Mouse (Mus musculus) brain, embryonic 18.5 days (tissue): ENCODE measurements around the gene Rwdd4a.
A peak's percentile ranks its signal among the peaks of the same experiment; 100 is the strongest.

ENCODE experiments used
- DNase-seq: peaks from one replicate; pipeline ENCODE4 v3.0.0-alpha.2; 2012; ENCODE audit warnings: low read depth, low spot score

The Rwdd4a gene

DNA sequence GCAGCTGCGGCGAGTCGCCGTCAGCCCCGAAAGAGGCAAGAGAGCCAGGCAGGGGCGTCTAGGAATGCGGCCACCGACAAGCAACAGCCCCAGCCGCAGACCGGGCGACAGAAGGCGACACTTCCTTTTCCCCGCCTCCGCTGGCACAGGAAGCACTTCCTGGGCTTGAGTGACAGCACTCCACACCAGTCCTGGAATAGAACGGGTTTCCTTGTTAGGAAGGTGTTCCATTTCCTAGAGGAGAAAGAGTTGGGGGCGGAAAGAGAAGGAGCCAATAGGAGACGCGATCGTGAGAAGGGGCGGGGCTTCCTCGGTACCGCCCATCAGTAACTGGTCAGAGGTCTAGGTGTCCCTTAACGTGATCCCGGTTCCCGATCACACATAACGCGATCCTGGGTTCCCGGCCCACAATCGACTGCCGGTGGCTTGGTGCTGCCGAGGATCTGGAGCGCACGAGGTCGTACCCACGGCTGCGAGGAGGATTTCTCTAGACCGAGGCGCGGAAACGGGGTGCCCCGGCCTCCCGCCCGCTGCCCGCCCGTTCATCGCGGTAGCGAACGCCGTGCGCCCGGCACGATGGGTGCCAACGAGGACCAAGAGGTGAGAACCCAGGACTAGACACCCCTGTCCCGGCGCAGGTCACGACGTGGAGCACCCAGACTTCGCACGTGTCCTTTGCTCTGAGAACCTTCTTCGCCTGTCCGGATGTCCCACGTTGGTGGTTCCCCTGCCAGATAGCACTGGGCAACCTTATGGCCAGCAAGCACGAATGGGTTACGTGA, at the start of gene Rwdd4a, which contains the start of gene Trappc11:
Gene Rwdd4a, plus strand, starts transcription at position 321 of the 782 bp plus-strand sequence.
Gene Trappc11, minus strand, starts transcription at position 127 of the 782 bp plus-strand sequence.
- peak; percentile 96 for DNase-seq

DNA sequence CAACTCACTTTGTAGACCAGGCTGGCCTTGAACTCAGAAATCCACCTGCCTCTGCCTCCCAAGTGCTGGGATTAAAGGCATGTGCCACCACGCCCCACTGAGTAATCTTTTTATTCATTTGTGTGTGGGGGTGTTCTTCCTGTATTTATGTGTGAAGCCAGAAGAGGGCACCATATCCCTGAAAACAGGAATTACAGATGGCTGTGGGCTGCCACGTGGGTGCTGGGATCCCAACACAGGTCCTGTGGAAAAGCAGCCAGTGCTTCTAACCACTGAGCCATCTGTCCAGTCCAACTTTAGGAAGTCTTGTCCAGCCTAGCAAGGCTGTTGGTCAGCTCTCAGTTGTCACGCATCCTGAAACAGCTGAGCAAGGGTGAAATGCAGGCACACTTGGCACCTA, 46.2 kb upstream of the Rwdd4a start:
- DNase-seq, result no peak

DNA sequence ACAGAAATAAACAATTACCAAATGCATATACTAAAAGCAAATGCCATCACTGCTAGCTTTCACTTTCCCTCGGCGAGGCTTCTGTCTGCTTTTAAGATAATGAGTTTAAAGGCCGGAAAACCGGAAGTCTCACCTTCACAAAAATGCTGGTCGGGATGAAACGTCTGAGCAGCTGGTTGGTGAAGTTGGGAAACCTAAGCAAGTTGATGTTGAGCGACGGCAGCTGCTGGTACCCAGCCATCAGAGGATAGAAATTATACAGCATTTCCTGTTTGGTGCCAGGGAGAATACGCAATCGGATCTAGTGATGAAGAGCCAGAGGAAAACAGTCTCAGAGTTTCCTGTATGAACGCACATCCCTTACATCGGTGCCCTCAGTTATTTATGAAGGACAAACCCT, 40.4 kb upstream of the Rwdd4a start:
- no peak for DNase-seq

DNA sequence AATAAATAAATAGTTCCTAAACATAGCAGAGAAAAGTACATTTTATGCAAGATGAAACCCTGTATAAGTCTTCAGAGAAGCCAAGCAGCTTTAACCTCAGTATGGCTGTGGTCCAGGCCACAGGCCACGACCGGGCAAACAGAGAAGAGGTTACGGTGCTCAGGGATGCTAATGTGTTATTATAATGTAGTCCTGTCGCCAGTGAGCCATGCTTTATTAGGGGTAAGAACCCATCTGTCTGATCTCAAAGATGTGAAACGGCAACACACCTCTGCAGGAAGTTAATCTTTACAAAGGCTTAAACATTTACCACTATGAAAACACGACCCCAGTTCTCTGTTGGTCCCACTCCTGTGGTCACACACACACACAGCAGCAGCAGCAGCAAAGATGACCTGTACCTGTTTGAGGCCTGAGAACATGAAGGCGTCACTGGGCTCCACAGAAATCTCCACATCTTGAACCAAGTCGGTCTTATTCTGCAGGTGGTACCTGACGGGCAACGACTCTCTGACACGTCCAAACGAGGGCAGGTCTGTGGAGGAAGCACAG, 38.8 kb upstream of the Rwdd4a start:
- DNase-seq, result no peak

DNA sequence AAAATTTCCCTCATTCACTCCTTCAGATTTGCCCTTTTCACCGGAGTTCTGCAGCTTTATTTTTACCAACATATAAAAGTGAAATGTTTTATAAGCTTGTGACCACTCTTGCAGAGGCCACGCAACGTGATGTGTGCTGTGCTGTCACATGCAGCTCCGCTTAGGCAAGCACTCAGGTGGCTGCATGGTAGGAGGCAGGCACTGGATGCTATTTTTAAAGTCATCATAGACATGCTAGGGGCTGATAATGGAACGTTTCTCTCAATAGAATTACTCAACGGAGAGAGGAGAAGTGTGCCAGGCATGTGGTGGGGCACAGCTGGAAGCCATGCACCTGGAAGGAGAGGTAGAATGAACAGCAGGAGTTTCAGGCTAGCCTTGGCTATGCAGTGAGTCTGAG, 38.0 kb upstream of the Rwdd4a start:
- DNase-seq, result no peak

DNA sequence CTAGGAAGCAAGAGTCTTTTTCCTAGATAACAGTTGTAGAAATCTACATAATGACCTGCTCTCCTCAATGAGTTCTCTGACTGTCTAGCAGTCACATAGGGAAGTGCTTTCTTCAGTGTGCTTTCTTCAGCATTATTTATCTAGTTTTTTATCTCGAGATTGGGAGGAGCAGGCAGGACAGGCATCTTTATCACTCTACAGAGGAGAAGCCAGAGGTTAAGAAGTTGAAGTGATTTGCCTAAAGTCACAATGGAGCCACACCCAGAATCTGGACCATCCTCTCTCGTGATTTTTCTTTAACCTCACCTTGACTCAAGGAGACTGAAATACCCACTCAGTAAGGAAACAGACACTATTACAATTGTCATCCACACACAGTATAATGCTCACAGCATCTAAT, 31.5 kb upstream of the Rwdd4a start:
- DNase-seq, result no peak

DNA sequence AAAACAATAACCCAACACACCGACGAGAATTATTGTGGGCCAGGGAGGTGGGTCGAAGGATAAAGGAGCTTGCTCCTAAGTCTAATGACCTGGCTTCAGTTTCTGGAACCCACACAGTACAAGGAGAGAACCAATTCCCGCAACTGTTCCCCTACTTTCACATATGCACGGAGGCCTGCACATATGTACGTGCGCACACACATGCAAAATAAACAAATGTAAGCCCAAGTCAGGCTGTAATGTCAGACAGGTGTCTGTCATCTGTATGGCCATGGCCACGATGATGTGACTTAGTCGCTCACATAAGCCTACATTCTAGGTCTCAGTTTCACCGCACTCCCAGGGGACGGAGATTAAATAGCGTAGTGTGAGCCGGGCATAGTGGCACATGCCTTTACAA, 30.9 kb upstream of the Rwdd4a start:
- no peak for DNase-seq

DNA sequence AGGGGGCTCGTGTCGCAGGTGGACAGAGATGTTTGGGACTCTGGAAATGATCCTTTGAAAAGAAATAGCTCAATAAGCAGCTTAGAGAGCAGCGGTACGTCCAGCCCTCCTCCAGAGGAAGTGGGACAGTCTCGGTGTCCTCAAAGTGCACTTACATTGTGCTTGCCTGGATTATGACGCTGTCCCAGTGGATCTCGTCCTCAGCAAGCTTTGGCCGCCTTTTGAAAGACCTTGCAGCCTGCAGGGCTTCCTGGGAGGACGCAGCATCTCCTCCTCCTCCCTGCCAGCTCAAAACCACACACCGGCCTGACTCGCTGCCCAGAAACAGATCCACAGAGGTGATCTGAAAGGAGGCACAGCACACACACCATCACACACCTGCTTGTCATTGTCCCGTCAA, 28.0 kb upstream of the Rwdd4a start:
- no peak for DNase-seq

DNA sequence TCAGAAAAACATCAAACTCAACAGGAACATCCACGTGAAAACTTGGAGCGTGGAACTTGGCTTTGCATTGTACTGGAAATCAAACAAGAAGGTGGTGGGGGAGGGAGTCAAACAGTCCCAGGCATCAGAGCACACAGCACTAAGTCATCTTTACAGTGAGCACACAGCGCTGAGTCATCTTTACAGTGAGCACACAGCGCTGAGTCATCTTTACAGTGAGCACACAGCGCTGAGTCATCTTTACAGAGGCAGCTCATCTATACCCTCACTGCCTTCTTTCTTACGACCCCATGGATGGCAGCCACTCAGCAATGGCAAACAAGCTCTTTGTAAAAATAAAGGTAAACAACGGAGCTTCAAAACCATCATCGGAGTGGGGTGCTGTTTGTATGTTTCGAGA, 22.5 kb upstream of the Rwdd4a start:
- no peak for DNase-seq

DNA sequence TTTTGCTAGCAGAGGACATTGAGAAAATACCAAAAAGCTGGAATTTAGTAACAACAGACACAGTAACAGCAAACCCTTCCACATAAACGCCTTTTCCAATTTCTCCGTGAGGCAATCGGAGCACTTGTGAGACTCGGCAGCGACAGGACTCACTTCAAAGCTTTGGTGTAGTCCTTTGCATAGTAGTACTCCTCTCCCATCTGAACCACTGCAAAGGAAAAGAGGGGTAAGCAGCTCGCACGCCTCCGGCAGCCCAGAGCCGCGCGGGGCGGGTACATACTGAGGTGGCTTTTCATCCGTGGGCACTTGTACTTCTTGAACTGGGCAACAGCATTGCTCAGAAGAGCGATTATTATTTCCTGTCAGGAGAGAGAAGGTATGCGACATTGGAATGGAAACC, 19.9 kb upstream of the Rwdd4a start:
- DNase-seq, result no peak

DNA sequence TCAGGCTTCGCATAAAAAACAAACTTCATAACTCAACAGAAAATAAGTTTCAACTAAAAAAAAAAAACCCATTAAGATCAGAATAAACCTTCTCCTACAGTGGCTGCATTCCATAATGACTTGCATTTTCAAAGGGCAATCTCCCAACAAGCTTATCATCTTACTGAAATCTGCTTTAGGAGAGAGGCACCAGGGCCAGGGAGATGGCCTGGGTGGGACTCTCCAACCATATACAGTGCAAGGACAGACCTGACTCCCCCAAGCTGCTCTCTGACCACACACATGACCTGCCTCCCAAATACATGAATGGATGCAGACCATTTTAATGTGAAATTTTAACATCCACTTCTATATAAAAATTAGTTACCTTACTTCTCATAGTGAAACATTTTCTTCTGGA, 5.4 kb upstream of the Rwdd4a start:
- DNase-seq, result no peak

DNA sequence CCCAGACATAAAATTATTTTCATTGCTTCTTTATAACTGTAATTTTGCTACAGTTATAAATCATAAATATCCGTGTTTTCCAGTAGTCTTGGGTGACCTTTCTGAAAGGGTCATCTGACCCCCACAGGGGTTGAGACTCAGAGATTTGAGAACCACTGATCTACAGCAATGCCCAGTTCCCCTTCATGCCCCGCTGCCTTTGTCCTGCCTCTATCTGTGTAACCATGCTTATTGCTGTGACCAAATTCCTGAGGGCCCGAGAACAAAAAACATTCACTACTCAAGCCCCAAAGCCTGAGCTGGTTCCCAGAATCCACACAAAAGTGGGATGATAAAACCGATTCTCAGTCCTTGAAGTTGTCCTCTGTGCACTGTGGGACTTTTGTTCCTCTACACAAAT, 4.9 kb downstream of the Rwdd4a start:
- no peak for DNase-seq

DNA sequence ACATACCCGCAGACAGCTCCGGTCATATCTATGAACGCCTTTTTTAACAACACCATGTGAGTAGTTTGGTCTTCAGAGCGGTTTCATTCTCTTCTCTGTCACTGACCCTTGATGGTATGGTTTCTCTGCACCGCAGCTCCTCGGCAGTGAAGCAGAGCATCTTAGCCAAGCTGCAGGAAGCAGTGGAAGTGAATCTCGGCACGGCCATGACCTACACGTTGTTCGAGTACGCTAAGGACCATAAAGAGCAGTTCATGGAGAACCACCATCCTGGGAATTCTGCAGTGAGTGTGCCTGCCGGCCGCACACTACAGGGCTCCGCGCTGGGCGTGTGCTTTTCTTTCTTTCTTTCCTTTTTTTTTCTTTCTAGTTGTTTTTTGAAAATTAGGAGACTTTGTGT, 9.3 kb downstream of the Rwdd4a start:
- no peak for DNase-seq

DNA sequence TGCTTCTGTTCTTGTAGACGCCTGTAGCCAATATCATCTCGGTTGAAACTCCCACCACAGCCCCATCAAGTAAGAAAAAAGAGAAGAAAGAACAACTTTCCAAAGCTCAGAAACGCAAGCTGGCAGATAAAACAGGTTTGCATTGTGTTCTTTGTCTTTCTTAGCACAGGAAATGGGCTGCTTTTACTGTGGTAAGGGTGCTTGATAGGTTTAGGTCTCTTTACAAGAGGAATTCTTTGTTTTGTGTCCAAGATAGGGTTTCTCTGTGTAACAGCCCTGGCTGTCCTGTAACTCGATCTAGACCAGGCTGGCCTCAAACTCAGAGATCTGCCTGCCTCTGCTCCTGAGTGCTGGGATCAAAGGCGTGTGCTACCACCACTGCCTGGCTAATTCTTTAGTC, 10.6 kb downstream of the Rwdd4a start:
- DNase-seq, result no peak

DNA sequence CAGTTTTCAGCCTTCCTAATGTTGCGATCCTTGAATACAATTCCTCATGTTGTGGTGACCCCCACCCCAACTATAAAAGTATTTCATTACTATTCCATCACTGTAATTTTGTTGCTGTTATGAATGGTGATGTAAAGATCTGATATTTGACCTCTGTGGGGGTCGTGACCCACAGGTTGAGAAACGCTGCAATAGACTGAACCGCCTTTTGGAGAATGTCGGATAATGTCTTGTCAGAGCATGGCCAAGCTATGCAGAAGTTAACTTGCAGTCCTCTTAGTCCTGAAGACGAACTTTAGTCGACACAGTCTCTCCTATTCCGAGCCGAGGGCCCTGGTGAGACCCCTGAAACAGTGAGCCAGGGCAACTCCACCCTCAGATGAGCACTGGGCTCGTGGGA, 13.6 kb downstream of the Rwdd4a start:
- no peak for DNase-seq

DNA sequence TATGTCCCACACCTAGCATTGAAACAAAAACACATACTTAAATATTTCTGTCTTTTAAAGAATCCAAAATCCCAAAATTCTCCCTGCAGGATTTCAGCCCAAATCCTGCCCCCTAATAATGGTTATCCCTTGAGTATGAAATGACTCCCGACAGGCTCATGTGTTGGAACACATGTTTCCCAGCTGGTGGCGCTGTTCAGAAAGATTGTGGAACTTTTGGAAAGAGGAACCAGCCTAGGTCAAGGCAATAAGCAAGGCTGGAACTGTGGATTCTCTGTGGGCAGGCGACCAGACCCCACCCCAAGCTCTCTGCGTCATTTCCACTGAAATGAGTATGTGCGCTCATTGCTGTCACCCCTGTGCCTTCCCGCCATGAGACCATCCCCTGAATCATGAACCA, 20.1 kb downstream of the Rwdd4a start:
- DNase-seq, result no peak

DNA sequence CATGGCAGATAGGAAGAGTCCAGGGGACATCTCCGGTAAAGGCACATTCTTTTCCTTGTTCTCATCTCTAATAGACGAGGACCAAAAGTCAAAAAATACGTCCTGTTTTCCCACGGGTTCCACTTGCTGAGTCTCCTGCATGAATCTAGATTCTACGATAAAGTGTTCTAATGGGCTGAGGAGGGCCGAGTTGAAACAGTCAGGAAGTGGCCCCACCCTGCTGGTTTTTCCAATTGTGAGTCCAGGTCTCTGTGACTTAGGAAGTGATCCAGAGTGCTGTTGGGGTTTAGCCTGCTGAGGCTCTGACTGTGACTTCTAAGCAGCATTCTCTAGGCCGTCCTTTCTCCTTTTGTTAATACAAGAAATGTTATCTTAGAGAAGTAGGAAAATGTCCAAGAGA, 23.0 kb downstream of the Rwdd4a start:
- no peak for DNase-seq

DNA sequence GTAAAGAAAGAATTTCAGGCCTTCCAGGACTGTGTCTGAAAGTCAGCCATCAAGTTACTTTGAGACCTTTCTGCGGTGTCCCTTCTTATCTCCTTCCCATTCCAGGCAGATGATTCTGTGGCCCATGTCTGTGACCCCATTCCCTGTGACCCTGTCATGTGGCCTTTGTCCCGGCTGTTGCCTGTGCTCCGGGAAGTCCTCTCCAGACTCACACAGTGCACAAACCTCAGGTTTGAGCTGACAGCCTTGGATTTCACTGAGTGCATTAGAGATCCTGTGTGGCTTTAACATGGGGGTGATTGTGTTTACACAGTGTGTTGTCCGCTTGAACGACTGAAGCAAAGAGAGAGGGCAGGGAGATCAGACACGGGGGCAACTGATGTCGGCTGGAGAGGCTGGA, 24.8 kb downstream of the Rwdd4a start:
- DNase-seq, result no peak

DNA sequence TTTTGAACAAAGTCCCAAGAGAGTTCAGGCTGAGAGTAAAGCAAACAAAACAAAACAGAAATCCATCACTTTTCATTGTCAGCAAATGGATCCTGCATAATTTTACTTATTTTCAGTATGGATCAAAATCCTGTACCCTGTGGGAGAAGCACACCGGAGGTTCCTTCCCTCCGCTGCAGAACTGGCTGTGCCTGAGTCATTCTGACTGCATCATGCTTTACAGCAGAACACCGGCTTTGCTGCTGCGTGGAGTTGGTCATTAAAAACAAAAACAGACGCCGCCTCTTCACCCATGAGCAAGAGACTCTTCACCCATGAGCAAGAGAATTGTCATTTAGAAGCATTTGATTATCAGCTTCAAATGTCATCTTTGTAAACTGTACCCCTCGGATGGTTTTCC, 27.3 kb downstream of the Rwdd4a start:
- no peak for DNase-seq

DNA sequence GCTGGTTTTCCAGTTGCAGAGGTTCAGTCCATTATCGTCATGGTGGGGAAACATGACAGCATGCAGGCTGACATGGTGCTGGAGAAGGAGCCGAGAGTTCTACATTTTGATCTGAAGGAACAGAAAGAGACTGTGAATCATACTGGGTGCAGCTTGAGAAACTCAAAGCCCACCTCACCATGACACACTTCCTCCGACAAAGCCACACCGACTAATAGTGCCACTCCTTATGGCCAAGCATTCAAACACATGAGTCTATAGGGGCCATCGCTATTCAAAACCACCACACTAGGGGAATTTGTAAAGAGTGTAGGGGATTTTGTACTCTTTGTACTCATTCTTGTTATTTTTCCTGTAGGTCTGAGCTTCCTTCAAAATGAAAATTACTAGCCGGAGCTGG, 33.1 kb downstream of the Rwdd4a start:
- no peak for DNase-seq

DNA sequence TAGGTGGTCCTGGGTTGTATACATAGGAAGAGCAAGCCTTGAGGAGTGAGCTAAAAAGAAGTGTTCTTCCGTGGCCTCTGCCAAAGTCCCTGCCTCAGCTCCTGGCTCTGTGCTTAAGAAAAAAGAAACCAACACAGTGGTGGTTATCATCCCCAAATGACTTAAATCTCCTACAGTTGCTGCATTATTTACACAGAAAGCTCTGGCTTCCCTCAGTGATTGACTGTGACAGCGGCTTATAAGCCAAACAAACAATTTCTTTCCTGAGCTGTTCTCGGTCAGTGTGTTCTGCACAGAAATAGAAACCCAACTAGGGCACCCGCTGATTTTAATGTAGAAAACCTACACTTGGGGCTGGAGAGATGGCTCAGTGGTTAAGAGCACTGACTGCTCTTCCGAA, 34.6 kb downstream of the Rwdd4a start:
- DNase-seq, result no peak

DNA sequence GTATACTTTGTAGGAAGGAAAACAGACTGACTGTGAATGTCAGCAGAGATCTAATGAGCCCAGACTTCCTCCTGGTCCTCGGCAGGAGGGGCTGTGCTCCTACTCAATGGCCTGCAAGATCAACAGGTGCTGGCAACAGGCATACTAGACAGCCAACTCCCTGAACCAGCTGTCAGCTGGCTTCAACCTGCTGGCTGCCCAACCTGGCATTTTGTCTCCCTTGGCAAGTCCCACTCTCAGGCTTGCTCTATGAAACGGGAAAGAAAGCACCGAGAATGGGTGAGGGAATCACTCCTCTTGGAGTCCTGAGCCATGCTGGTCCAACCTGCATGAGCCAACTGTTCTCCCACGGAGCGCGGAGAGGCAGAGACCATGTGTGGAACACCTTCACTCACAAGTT, 36.7 kb downstream of the Rwdd4a start:
- no peak for DNase-seq

DNA sequence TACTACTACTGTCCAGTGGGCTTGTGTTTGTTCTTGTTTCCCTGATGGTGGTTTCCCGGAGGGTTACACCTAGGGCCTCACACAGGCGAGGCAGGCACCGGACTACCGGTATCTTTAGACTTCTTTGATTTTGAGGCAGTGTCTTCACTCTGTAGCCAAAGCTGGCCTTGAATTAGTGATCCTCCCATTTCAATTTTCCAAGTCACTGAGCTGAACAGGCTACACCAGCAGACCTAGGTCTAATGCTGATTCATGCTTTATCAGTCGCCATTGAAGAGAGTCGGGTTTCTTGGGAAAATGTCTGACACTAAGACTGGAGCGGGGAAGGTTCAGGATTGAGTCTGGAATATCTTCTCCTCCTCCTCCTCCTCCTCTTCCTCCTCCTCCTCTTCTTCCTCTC, 40.0 kb downstream of the Rwdd4a start:
- DNase-seq, result no peak

DNA sequence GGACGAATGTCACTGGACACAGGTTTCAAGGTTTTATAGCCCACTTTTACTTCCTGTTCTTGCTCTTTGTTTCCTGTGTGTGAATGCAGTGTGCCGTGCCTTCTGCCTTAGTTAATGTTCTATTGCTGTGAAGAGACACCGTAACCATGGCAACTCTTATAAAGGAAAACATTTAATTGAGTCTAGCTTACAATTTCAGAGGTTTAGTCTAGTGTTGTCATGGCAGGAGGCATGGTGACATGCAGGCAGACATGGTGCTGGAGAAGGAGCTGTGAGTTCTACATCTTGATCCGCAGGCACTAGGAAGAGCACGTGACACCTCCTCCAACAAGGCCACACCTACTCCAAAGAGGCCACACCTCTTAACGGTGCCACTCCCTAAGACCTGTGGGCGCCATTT, 48.0 kb downstream of the Rwdd4a start:
- DNase-seq, result peak; percentile 18
